Mouse (Mus musculus): ENCODE measurements around the gene Gm11099. TPM values are rescaled to one million over a fixed set of nuclear protein-coding genes. Genes with fewer than 3 reads are reported as not detected.

Gm11099 gene
- not detected in 2 replicates for total RNA-seq (2017)

GRCm38 (mm10) chr2:58859134-58859533 is at the start of gene Gm11099:
Gene Gm11099 (plus strand): TSS chr2:58859434.
- no peak for ATAC-seq (replicated peaks; ENCODE audit: low read depth, poor library complexity, severe bottlenecking)

- ATAC-seq (replicated peaks; ENCODE audit: low read depth, poor library complexity, severe bottlenecking), result no peak
Measured at GRCm38 (mm10) chr2:58812941-58813340, 46.3 kb upstream of the Gm11099 start.

GRCm38 (mm10) chr2:58828910-58829600 is 30.2 kb upstream of the Gm11099 start:
- ATAC-seq (replicated peaks; ENCODE audit: low read depth, poor library complexity, severe bottlenecking), result no peak

- no peak for ATAC-seq (replicated peaks; ENCODE audit: low read depth, poor library complexity, severe bottlenecking)
Measured at GRCm38 (mm10) chr2:58829981-58830742, 29.1 kb upstream of the Gm11099 start.

- ATAC-seq (replicated peaks; ENCODE audit: low read depth, poor library complexity, severe bottlenecking), result no peak
Measured at GRCm38 (mm10) chr2:58832253-58832980, 26.8 kb upstream of the Gm11099 start.

GRCm38 (mm10) chr2:58841021-58841420 is 18.2 kb upstream of the Gm11099 start:
- ATAC-seq (replicated peaks; ENCODE audit: low read depth, poor library complexity, severe bottlenecking), result no peak

- no peak for ATAC-seq (replicated peaks; ENCODE audit: low read depth, poor library complexity, severe bottlenecking)
Measured at GRCm38 (mm10) chr2:58842443-58842842, 16.8 kb upstream of the Gm11099 start.

- no peak for ATAC-seq (replicated peaks; ENCODE audit: low read depth, poor library complexity, severe bottlenecking)
Measured at GRCm38 (mm10) chr2:58844499-58844898, 14.7 kb upstream of the Gm11099 start.

GRCm38 (mm10) chr2:58879876-58880275 is 20.6 kb downstream of the Gm11099 start:
- no peak for ATAC-seq (replicated peaks; ENCODE audit: low read depth, poor library complexity, severe bottlenecking)

- no peak for ATAC-seq (replicated peaks; ENCODE audit: low read depth, poor library complexity, severe bottlenecking)
Measured at GRCm38 (mm10) chr2:58905057-58905456, 45.8 kb downstream of the Gm11099 start.

GRCm38 (mm10) chr2:58906814-58907516 is 47.7 kb downstream of the Gm11099 start:
- ATAC-seq (replicated peaks; ENCODE audit: low read depth, poor library complexity, severe bottlenecking), result peak; percentile 88

- ATAC-seq (replicated peaks; ENCODE audit: low read depth, poor library complexity, severe bottlenecking), result no peak
Measured at GRCm38 (mm10) chr2:58912339-58912738, 53.1 kb downstream of the Gm11099 start.

GRCm38 (mm10) chr2:58918351-58918750 is 59.1 kb downstream of the Gm11099 start:
- no peak for ATAC-seq (replicated peaks; ENCODE audit: low read depth, poor library complexity, severe bottlenecking)

GRCm38 (mm10) chr2:58925551-58925950 is 66.3 kb downstream of the Gm11099 start:
- no peak for ATAC-seq (replicated peaks; ENCODE audit: low read depth, poor library complexity, severe bottlenecking)

GRCm38 (mm10) chr2:58941361-58941760 is 82.1 kb downstream of the Gm11099 start:
- ATAC-seq (replicated peaks; ENCODE audit: low read depth, poor library complexity, severe bottlenecking), result no peak

- no peak for ATAC-seq (replicated peaks; ENCODE audit: low read depth, poor library complexity, severe bottlenecking)
Measured at GRCm38 (mm10) chr2:58948796-58949195, 89.6 kb downstream of the Gm11099 start.

- ATAC-seq (replicated peaks; ENCODE audit: low read depth, poor library complexity, severe bottlenecking), result no peak
Measured at GRCm38 (mm10) chr2:58952101-58952500, 92.9 kb downstream of the Gm11099 start.

- no peak for ATAC-seq (replicated peaks; ENCODE audit: low read depth, poor library complexity, severe bottlenecking)
Measured at GRCm38 (mm10) chr2:58956351-58956750, 97.1 kb downstream of the Gm11099 start.

GRCm38 (mm10) chr2:58956770-58957300 is 97.6 kb downstream of the Gm11099 start:
- no peak for ATAC-seq (replicated peaks; ENCODE audit: low read depth, poor library complexity, severe bottlenecking)

Measured in common myeloid progenitor, adult 5-6 weeks (primary cell).